Mouse (Mus musculus) kidney, postnatal 0 days (tissue): ENCODE measurements around the gene Gm7544. TPM values are rescaled to one million over a fixed set of nuclear protein-coding genes. Genes with fewer than 3 reads are reported as not detected.

ENCODE experiments used
- ATAC-seq: fragments of 200-750 bp; cut with Nextera tagmentation; replicated peaks from 2 replicates; pipeline ENCODE4 v1.8.0; 2017; ENCODE audit warnings: low read depth, moderate number of reproducible peaks, moderate TSS enrichment, moderate library complexity; ENCODE audit not compliant: low FRiP score
- DNase-seq: peaks from one replicate; pipeline ENCODE4 v3.0.0-alpha.2; 2016; ENCODE audit warnings: low spot score
- H3K27ac ChIP-seq: fragments of 300-500 bp; sonication (generic); 2 replicates; pipeline ENCODE4 v1.5.1; 2014; ENCODE audit warnings: mild to moderate bottlenecking
- H3K27me3 ChIP-seq: fragments of 300-500 bp; sonication (generic); 2 replicates; pipeline ENCODE4 v1.6.1; 2014; ENCODE audit warnings: low read length, mixed read lengths; ENCODE audit not compliant: insufficient read depth
- H3K36me3 ChIP-seq: fragments of 300-500 bp; sonication (generic); 2 replicates; pipeline ENCODE4 v1.6.1; 2014; ENCODE audit warnings: low read length, mixed read lengths; ENCODE audit not compliant: insufficient read depth
- H3K4me1 ChIP-seq: fragments of 300-500 bp; sonication (generic); replicated peaks from 2 replicates; pipeline ENCODE4 v1.6.1; 2014; ENCODE audit warnings: antibody characterized with exemption, low read length, mixed read lengths; ENCODE audit not compliant: insufficient read depth
- H3K4me2 ChIP-seq: fragments of 300-500 bp; sonication (generic); 2 replicates; pipeline ENCODE4 v1.6.1; 2014; ENCODE audit warnings: mild to moderate bottlenecking, low read length, moderate library complexity, mixed read lengths
- H3K4me3 ChIP-seq: fragments of 300-500 bp; sonication (generic); replicated peaks from 2 replicates; pipeline ENCODE4 v1.5.1; 2014; ENCODE audit warnings: low read depth, low read length
- H3K9ac ChIP-seq: fragments of 300-500 bp; sonication (generic); 2 replicates; pipeline ENCODE4 v1.6.1; 2014; ENCODE audit warnings: low read depth, low read length
- H3K9me3 ChIP-seq: fragments of 300-500 bp; sonication (generic); replicated peaks from 2 replicates; pipeline ENCODE4 v1.6.1; 2016; ENCODE audit warnings: low read length, inconsistent platforms, mixed read lengths
- CTCF ChIP-seq: IDR thresholded peaks from 2 replicates; pipeline ENCODE4 v1.5.1; 2016; ENCODE audit warnings: antibody characterized with exemption, low read depth, mild to moderate bottlenecking, moderate library complexity
- WGBS: fragments of 180-500 bp; shearing (Covaris S2); extraction: QIAGEN DNeasy Blood & Tissue Kit; methylation state at CpG from one replicate; pipeline ENCODE4 v1.1.7; 2014; 5-methylcytosine and 5-hydroxymethylcytosine counted together
- polyA plus RNA-seq: library from polyadenylated mRNA; unstranded; fragments of >200 nt; fragmentation: Nextera tagmentation; extraction: Ambion mirVana; gene quantifications from 2 replicates; pipeline ENCODE4 v1.2.1, GENCODE M21; 2015

The Gm7544 gene
- polyA plus RNA-seq, 1 experiment from 2014 or later = not detected

DNA sequence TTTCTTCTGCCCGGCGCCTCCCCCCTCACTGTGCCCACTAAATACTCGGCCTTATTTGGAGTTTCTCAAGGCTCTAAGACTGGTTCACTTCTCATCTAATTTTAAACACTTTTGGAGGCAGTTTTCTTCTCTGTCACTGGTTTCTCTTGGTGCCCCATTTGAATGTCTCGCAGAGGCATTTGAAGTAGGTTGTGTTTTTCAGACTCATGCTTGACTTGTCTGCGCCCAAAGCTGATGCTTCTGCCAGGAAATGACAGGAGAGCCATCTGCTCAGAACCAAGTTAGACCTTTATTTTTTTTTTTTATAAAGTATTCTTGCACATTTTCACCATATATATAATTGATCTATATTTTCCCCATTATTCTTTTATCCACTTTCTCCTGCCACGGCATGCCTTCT, 30.9 kb upstream of the Gm7544 start:
- DNase-seq (no peak), ATAC-seq (no peak)
- no peak overlapping the region for H3K27ac ChIP-seq
- no peaks in the 10 kb centered on the region for H3K4me1 ChIP-seq
- no peaks in the 10 kb centered on the region for H3K9me3 ChIP-seq
- H3K4me2 ChIP-seq = no peak overlapping the region
- no peaks in the 10 kb centered on the region for H3K27me3 ChIP-seq
- H3K9ac ChIP-seq = no peak overlapping the region
- H3K4me3 ChIP-seq = no peak overlapping the region
- 89% methylated on average over 6 of the region's 6 CpGs for whole genome bisulfite sequencing
- TF ChIP-seq CTCF = no peak
- H3K36me3 ChIP-seq = no peaks in the 10 kb centered on the region

DNA sequence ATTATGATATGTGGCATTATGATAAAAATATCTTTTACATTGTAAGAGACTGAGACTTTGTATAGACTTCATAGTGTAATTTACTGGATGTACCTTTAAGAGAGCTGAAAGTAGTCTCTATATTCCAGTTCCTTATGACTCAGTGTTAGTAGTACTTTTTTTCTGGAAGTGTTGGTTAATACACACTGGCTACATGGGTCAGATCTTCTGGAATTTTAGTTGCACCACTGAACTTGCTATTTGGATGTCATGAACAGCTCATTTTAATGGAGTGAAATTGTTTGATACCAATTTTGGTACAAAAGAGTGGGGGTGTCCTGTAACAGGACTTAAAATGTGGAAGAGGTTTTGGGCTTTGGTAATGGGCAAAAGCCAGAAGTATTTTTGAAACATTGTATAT, 22.0 kb upstream of the Gm7544 start:
- Histone ChIP-seq H3K9me3 (no peaks in the 10 kb centered on the region), H3K4me1 (no peaks in the 10 kb centered on the region), H3K4me2 (no peak overlapping the region), H3K36me3 (no peaks in the 10 kb centered on the region), H3K27me3 (no peaks in the 10 kb centered on the region), H3K9ac (no peak overlapping the region), H3K27ac (no peak overlapping the region), H3K4me3 (no peak overlapping the region)
- DNase-seq (no peak), ATAC-seq (no peak)
- no peak for TF ChIP-seq CTCF

DNA sequence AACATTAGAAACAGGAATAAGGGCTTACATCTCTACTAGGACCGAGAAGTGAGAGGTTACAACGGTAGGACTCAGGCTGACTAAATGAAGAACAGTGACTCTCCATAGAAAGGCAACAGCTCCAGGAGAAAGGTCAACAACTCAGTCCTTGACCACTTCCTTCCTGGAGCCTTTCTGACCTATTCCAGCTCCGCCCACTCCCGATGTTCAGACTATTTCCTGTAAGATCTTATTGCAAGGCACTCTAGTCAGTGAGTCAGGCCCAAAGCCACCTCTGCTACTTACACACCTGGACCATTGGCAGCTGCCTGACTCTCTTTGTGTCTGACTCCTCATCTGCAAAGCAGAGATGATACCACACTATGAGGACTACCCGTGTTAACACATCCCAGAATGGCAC, 19.9 kb upstream of the Gm7544 start:
- 71% methylated on average over 5 of the region's 5 CpGs for WGBS
- Histone ChIP-seq H3K9me3 (no peaks in the 10 kb centered on the region), H3K9ac (no peak overlapping the region), H3K36me3 (no peaks in the 10 kb centered on the region), H3K4me2 (no peak overlapping the region), H3K27ac (no peak overlapping the region), H3K4me3 (no peak overlapping the region), H3K27me3 (no peaks in the 10 kb centered on the region), H3K4me1 (no peaks in the 10 kb centered on the region)
- ATAC-seq = no peak
- no peak for DNase-seq
- no peak for TF ChIP-seq CTCF

DNA sequence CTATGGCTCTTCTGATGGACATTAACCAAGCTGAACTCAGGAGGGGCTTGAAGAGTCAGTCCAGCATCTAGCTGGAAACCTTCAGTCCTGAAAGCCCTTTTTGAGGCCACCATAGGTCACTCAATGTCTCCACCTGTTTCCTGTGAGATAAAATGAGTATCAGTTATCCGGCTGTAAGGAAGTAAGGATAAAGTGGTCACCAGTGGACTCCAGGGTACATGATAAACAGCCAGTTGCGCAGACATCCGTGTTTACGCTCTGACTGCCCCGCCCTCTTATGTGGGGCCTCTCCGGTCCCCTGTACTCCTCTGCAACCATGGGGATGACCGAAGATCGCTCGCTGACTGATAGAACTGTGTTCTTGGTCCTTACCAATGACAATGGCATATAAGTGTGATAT, 18.5 kb upstream of the Gm7544 start:
- no peaks in the 10 kb centered on the region for H3K27me3 ChIP-seq
- ATAC-seq = no peak; the same call in 1 of the 2 replicates
- no peak overlapping the region for H3K4me2 ChIP-seq
- 78% methylated on average over 9 of the region's 9 CpGs for WGBS
- peak overlapping the region; percentile 13; the same call in 1 of the 2 replicates for H3K27ac ChIP-seq
- no peak for TF ChIP-seq CTCF
- no peak overlapping the region for H3K9ac ChIP-seq
- H3K9me3 ChIP-seq = no peaks in the 10 kb centered on the region
- H3K4me3 ChIP-seq = no peak overlapping the region
- DNase-seq = peak; percentile 31
- no peaks in the 10 kb centered on the region for H3K36me3 ChIP-seq
- H3K4me1 ChIP-seq = no peaks in the 10 kb centered on the region

DNA sequence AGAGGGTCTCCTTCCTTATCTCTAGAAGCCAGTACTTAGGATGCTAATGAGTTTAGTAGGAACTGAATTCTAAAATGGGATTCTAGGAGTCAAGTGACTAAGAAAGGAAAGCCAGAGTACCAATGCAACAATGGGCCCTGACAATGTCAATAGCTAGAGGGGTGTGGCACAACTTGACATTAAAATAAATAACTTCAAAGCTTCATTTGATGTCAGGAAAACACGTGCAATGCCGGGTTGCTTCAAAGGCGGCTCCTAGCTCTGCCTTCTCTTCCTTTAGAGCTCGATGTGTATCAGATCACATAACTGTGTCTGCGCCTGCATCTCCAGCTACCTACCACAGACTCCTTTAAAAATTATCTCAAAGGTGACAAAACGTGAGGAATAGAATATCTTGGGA, 18.1 kb upstream of the Gm7544 start:
- Histone ChIP-seq H3K27ac (peak overlapping the region; percentile 13; the same call in 1 of the 2 replicates), H3K9me3 (no peaks in the 10 kb centered on the region), H3K4me3 (no peak overlapping the region), H3K4me1 (no peaks in the 10 kb centered on the region), H3K36me3 (no peaks in the 10 kb centered on the region), H3K9ac (no peak overlapping the region), H3K4me2 (no peak overlapping the region), H3K27me3 (no peaks in the 10 kb centered on the region)
- DNase-seq (peak; percentile 16), ATAC-seq (no peak)
- WGBS = 63% methylated on average over 6 of the region's 6 CpGs
- TF ChIP-seq CTCF = no peak

DNA sequence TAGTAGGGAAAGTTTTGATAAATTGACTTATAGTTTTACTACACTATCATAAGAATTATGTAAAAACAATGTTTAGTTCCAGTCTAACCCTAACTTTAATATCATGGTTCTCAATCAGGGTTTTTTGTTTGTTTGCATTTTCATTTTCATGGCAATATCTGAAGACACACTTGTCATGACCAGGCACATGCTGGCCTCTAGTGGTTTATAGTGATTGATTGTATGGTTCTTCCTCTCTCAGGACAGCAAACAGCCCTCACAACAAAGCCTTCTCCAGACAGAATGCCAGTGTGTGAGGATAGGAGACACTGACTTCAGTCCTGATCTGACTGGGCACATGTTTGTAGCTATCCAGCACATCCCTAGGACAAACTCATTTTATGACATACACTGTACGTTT, 17.4 kb upstream of the Gm7544 start:
- DNase-seq (peak; percentile 15), ATAC-seq (no peak)
- Histone ChIP-seq H3K4me1 (no peaks in the 10 kb centered on the region), H3K9me3 (no peaks in the 10 kb centered on the region), H3K36me3 (no peaks in the 10 kb centered on the region), H3K4me2 (no peak overlapping the region), H3K27ac (no peak overlapping the region), H3K27me3 (no peaks in the 10 kb centered on the region), H3K9ac (no peak overlapping the region), H3K4me3 (no peak overlapping the region)
- WGBS = 71% methylated on average over 1 of the region's 1 CpGs
- peak; percentile 37 for TF ChIP-seq CTCF

DNA sequence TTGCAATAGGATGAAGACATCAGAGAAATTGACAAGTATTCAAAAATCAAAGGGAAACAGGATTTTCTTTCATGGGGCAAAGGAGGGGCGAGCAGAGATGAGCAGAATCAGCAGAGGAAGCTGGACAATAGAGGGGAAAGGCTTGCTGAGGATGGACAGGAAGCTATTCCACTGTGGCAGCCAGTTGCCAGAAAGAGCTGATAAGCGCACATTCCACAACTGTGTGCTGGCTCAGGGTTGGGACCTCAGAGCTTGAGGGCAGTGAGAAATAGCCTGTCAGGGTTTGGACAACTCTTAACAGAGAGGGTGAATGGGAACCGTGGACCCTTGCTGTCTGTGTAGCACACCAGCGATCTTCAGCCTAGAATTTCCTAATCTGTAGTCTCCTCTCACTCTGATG, 16.2 kb upstream of the Gm7544 start:
- no peak overlapping the region for H3K4me3 ChIP-seq
- H3K9ac ChIP-seq = no peak overlapping the region
- peak overlapping the region; percentile 8; the same call in 1 of the 2 replicates for H3K27ac ChIP-seq
- ATAC-seq = no peak
- H3K36me3 ChIP-seq = no peaks in the 10 kb centered on the region
- no peak for TF ChIP-seq CTCF
- no peaks in the 10 kb centered on the region for H3K9me3 ChIP-seq
- peak; percentile 43 for DNase-seq
- no peaks in the 10 kb centered on the region for H3K4me1 ChIP-seq
- H3K4me2 ChIP-seq = no peak overlapping the region
- WGBS = 62% methylated on average over 4 of the region's 4 CpGs
- H3K27me3 ChIP-seq = no peaks in the 10 kb centered on the region
